Mouse (Mus musculus) Muller cell, postnatal 12 days (primary cell): ENCODE data around the gene Ak2.

Source experiments
- DNase-seq: peaks from one replicate; pipeline ENCODE4 v3.0.0-alpha.2; 2015; ENCODE audit errors: inconsistent ontology term

Gene Ak2

GRCm38 (mm10) chr4:128971065-128971694, 20.6 kb upstream of the Ak2 start:
- no peak for DNase-seq

GRCm38 (mm10) chr4:128974677-128975076, 17.1 kb upstream of the Ak2 start:
- no peak for DNase-seq

GRCm38 (mm10) chr4:128976577-128976976, 15.2 kb upstream of the Ak2 start:
- DNase-seq, result no peak

GRCm38 (mm10) chr4:128977217-128977616, 14.5 kb upstream of the Ak2 start:
- no peak for DNase-seq

GRCm38 (mm10) chr4:128978634-128979033, 13.1 kb upstream of the Ak2 start:
- DNase-seq, result no peak

GRCm38 (mm10) chr4:128980890-128981832, 10.6 kb upstream of the Ak2 start:
- peak; percentile 95 for DNase-seq

GRCm38 (mm10) chr4:128981833-128982180, 10.0 kb upstream of the Ak2 start:
- no peak for DNase-seq

GRCm38 (mm10) chr4:128983151-128983550, 8.6 kb upstream of the Ak2 start:
- no peak for DNase-seq

- DNase-seq, result no peak
Measured at GRCm38 (mm10) chr4:128983656-128984055, 8.1 kb upstream of the Ak2 start.

GRCm38 (mm10) chr4:128984600-128984999, 7.2 kb upstream of the Ak2 start:
- DNase-seq, result no peak

GRCm38 (mm10) chr4:128988911-128989310, 2.8 kb upstream of the Ak2 start:
- no peak for DNase-seq

- DNase-seq, result no peak
Measured at GRCm38 (mm10) chr4:128989678-128990077, 2.1 kb upstream of the Ak2 start.

GRCm38 (mm10) chr4:128992176-128992575, 418 bp downstream of the Ak2 start:
- DNase-seq, result no peak

GRCm38 (mm10) chr4:128993025-128993662, 1.4 kb downstream of the Ak2 start:
- peak; percentile 98 for DNase-seq

- DNase-seq, result peak; percentile 29
Measured at GRCm38 (mm10) chr4:128993675-128994074, 1.9 kb downstream of the Ak2 start.

GRCm38 (mm10) chr4:128995238-128995637, 3.5 kb downstream of the Ak2 start:
- no peak for DNase-seq

- DNase-seq, result no peak
Measured at GRCm38 (mm10) chr4:128997258-128997657, 5.5 kb downstream of the Ak2 start.

GRCm38 (mm10) chr4:128998401-128998800, 6.6 kb downstream of the Ak2 start:
- DNase-seq, result no peak

GRCm38 (mm10) chr4:129000786-129001185, 9.0 kb downstream of the Ak2 start:
- no peak for DNase-seq

GRCm38 (mm10) chr4:129003720-129004119, 12.0 kb downstream of the Ak2 start:
- DNase-seq, result no peak

GRCm38 (mm10) chr4:129008006-129008519, 16.3 kb downstream of the Ak2 start:
- no peak for DNase-seq

- DNase-seq, result no peak
Measured at GRCm38 (mm10) chr4:129008672-129009071, 16.9 kb downstream of the Ak2 start.
